Comparison of ENCODE assay signal across 13 mouse cellular contexts in the genomic region with DNA sequence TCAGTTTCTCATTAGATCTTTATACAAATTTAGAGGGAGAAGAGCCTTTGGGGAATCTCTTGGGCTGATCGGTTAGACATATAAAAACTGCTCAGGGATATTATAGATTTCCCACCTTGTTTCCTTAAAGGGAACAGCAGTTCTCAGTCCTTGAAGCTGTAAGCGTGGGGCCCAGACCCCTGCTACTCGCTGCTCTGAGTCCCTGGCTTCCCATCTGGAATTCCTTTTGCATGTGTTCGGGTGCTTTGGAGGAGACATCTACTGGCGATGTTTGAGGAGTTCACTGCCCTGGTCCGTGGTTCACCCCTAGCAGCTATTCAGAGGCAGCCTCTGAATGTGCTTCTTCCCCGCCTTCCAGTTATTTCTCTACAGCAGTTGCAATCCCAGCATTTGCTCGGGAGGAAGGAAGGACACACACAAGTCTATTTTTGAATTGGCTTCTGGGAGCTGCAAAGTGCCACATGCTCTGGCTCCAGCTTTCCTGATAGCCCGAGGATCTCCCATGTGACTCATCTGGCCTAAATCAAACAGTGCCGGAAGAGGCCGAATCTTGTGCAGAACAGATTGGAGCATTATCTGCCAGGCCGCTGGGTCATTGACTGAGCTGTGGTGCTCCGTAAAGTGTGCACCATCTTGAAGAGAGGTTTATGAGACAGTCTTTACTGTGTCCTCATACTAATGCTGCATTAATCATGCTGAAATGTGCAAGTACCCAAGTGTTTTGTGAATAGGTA.
DNase-seq lines count a peak whose midpoint lies in the region; ATAC-seq and TF ChIP-seq lines count a peak whose summit lies in the region.
"Had no signal": no experiment of that assay in that cellular context is flagged by ENCODE, and none has a peak within 500 bp of the region (broad histone marks: within the 10 kb centered on the region; RNA-seq: fewer than 3 reads in every experiment).

No protein-coding gene starts in this region.

- peak; percentile 3 for DNase-seq in kidney, postnatal 0 days (ENCODE audit: low spot score)
- DNase-seq in kidney, adult 11 months = no peak
- peak; percentile 74 for DNase-seq in brain, adult 2 months (ENCODE audit: low read depth, low spot score)
- DNase-seq in heart, adult 18-20 months = peak; percentile 7 to 15
- peak; percentile 2 to 3 for DNase-seq in heart, postnatal 36 days
- DNase-seq in adrenal gland, adult 8-10 months = no peak
- DNase-seq: adrenal gland, postnatal 36 days; gastrocnemius, postnatal 25 days; kidney, postnatal 25 days had no signal

- H3K9ac ChIP-seq in kidney, postnatal 0 days (ENCODE audit: low read depth, low read length) = no peak overlapping the region
- no peak overlapping the region for H3K9ac ChIP-seq in kidney, embryonic 15.5 days
- H3K9ac ChIP-seq in intestine, embryonic 16.5 days (ENCODE audit: low read depth, low read length) = no peak overlapping the region
- H3K9ac ChIP-seq: embryonic facial prominence, embryonic 15.5 days; stomach, embryonic 15.5 days had no signal

- no peaks in the 10 kb centered on the region for H3K9me3 ChIP-seq in kidney, postnatal 0 days (replicated peaks; ENCODE audit: low read length)
- no peaks in the 10 kb centered on the region for H3K9me3 ChIP-seq in kidney, embryonic 15.5 days (replicated peaks)
- no peaks in the 10 kb centered on the region for H3K9me3 ChIP-seq in intestine, embryonic 16.5 days (ENCODE audit: control insufficient read depth, low read length)
- H3K9me3 ChIP-seq: embryonic facial prominence, embryonic 15.5 days; stomach, embryonic 15.5 days had no signal

- H3K27ac ChIP-seq in kidney, postnatal 0 days = no peak overlapping the region
- no peak overlapping the region for H3K27ac ChIP-seq in kidney, embryonic 15.5 days
- no peak overlapping the region for H3K27ac ChIP-seq in intestine, embryonic 16.5 days (ENCODE audit: low read length)
- H3K27ac ChIP-seq: embryonic facial prominence, embryonic 15.5 days; stomach, embryonic 15.5 days had no signal

- WGBS in kidney, postnatal 0 days = 69% methylated on average over 13 of the region's 13 CpGs
- 69% methylated on average over 13 of the region's 13 CpGs for WGBS in kidney, embryonic 15.5 days
- WGBS in intestine, embryonic 16.5 days = 64% methylated on average over 13 of the region's 13 CpGs

- intact Hi-C loops in heart, postnatal 36 days (cut with DNase I) = no loop called here

- ATAC-seq in kidney, postnatal 0 days (replicated peaks; ENCODE audit: low FRiP score, low read depth) = no peak
- ATAC-seq in kidney, embryonic 15.5 days (replicated peaks; ENCODE audit: low FRiP score) = no peak
- ATAC-seq in intestine, embryonic 16.5 days = no peak

- H3K27me3 ChIP-seq in kidney, postnatal 0 days (ENCODE audit: insufficient read depth, low read length) = no peaks in the 10 kb centered on the region
- no peaks in the 10 kb centered on the region for H3K27me3 ChIP-seq in kidney, embryonic 15.5 days
- H3K27me3 ChIP-seq in intestine, embryonic 16.5 days (replicated peaks; ENCODE audit: control insufficient read depth, insufficient read depth, low read length) = no peaks in the 10 kb centered on the region
- H3K27me3 ChIP-seq: embryonic facial prominence, embryonic 15.5 days; stomach, embryonic 15.5 days had no signal

- no peak overlapping the region for H3K4me2 ChIP-seq in kidney, postnatal 0 days (ENCODE audit: low read length)
- H3K4me2 ChIP-seq in kidney, embryonic 15.5 days = no peak overlapping the region
- H3K4me2 ChIP-seq in intestine, embryonic 16.5 days (ENCODE audit: low read depth, low read length) = no peak overlapping the region
- H3K4me2 ChIP-seq: embryonic facial prominence, embryonic 15.5 days; stomach, embryonic 15.5 days had no signal

- H3K4me3 ChIP-seq in kidney, postnatal 0 days (replicated peaks; ENCODE audit: low read depth, low read length) = no peak overlapping the region
- no peak overlapping the region for H3K4me3 ChIP-seq in kidney, embryonic 15.5 days (replicated peaks)
- H3K4me3 ChIP-seq in intestine, embryonic 16.5 days (ENCODE audit: low read length) = no peak overlapping the region
- H3K4me3 ChIP-seq: embryonic facial prominence, embryonic 15.5 days; stomach, embryonic 15.5 days had no signal

- no peak for TF ChIP-seq CTCF in kidney, postnatal 0 days (IDR thresholded peaks at IDR 0.05; ENCODE audit: low read depth)

- no peaks in the 10 kb centered on the region for H3K36me3 ChIP-seq in kidney, postnatal 0 days (ENCODE audit: insufficient read depth, low read length)
- no peaks in the 10 kb centered on the region for H3K36me3 ChIP-seq in kidney, embryonic 15.5 days
- no peaks in the 10 kb centered on the region for H3K36me3 ChIP-seq in intestine, embryonic 16.5 days (ENCODE audit: control insufficient read depth, insufficient read depth, low read length)
- H3K36me3 ChIP-seq: embryonic facial prominence, embryonic 15.5 days; stomach, embryonic 15.5 days had no signal

- no peaks in the 10 kb centered on the region for H3K4me1 ChIP-seq in kidney, postnatal 0 days (replicated peaks; ENCODE audit: insufficient read depth, low read length)
- H3K4me1 ChIP-seq in kidney, embryonic 15.5 days = no peaks in the 10 kb centered on the region
- H3K4me1 ChIP-seq in intestine, embryonic 16.5 days (ENCODE audit: control insufficient read depth, insufficient read depth, low read length) = no peaks in the 10 kb centered on the region
- H3K4me1 ChIP-seq: embryonic facial prominence, embryonic 15.5 days; stomach, embryonic 15.5 days had no signal

Comparison
In these comparisons a context has a peak if more than half of its experiments do, and no peak if none do; other contexts are left out.
1. DNase-seq: peak in kidney, postnatal 0 days (single experiment), brain, adult 2 months (single experiment), heart, adult 18-20 months (2 of 2) and heart, postnatal 36 days (2 of 2); none in kidney, adult 11 months (single experiment) and adrenal gland, adult 8-10 months (single experiment).